Mouse (Mus musculus): Measurements from ENCODE around the gene Creb1. TPM values are rescaled to one million over a fixed set of nuclear protein-coding genes. Genes with fewer than 3 reads are reported as not detected.

Creb1 gene
- polyA plus RNA-seq, 1 experiment from 2014 or later = 22.2 TPM

DNA sequence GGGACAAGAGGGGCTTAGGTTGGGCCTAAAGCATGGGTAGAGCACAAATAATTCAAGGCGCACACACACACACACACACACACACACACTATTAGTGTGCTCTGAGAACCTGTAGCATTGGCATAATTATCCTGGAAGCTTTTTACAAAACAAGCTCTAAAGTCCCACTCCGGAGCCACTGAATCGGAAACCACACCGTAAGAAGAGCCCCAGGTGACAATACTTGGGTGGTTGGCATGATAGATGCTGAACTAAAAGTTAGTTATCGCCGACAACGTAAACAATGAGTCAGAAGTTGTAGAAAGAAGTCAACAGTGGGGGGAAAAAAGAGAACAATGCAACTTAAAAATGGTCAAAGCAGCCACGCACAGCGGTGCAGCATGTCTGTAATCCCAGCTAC, 81.9 kb downstream of the Creb1 start:
- H3K27ac ChIP-seq (ENCODE audit: low read depth, low read length) = no peak overlapping the region
- ATAC-seq = no peak
- peaks cover 14% of the 10 kb centered on the region for H3K4me1 ChIP-seq (ENCODE audit: control insufficient read depth, insufficient read depth, low read depth, low read length)
- no peak overlapping the region for H3K4me3 ChIP-seq (ENCODE audit: low read length)
- 91% methylated on average over 9 of the region's 9 CpGs for WGBS
- 0 out of 2 replicates have a peak, but pooled peaks cover 4% of the 10 kb centered on the region for H3K36me3 ChIP-seq (ENCODE audit: control insufficient read depth, insufficient read depth, low read length)
- no peak overlapping the region for H3K4me2 ChIP-seq (ENCODE audit: low read length)
- H3K9ac ChIP-seq (ENCODE audit: low read depth, low read length) = no peak overlapping the region
- no peaks in the 10 kb centered on the region for H3K9me3 ChIP-seq (ENCODE audit: control insufficient read depth, low read length)
- no peaks in the 10 kb centered on the region for H3K27me3 ChIP-seq (replicated peaks; ENCODE audit: control insufficient read depth, insufficient read depth, low read length)

DNA sequence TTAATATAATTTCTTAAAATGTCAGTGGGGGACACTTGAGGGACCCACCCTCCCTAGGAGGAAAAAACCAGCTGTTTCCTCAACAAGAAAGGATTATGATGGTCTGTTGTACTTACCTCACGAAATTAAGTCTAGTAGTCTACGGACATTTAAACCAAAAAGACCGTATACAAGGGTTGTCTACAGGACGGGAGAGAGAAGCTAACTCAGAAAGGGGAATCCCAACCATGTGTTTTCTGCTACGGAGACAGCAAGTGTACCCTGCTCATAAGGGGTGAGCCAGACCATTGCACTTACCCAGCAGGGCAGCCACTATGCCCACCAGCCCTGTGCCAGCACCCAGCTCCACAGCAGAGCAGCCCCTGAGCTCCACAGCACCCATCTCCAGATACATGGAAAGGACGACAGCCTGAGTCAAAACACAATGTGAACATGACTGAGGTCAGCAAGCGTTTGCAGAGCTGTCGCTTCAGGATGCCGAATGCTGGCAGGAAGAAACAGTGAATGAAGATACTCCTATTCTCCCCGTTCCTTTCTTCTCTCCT, 82.4 kb downstream of the Creb1 start:
- WGBS = 80% methylated on average over 10 of the region's 10 CpGs
- Histone ChIP-seq H3K27me3 (replicated peaks; ENCODE audit: control insufficient read depth, insufficient read depth, low read length) (no peaks in the 10 kb centered on the region), H3K4me2 (ENCODE audit: low read length) (no peak overlapping the region), H3K9me3 (ENCODE audit: control insufficient read depth, low read length) (no peaks in the 10 kb centered on the region), H3K4me1 (ENCODE audit: control insufficient read depth, insufficient read depth, low read depth, low read length) (peaks cover 14% of the 10 kb centered on the region), H3K36me3 (ENCODE audit: control insufficient read depth, insufficient read depth, low read length) (0 out of 2 replicates have a peak, but pooled peaks cover 2% of the 10 kb centered on the region), H3K9ac (ENCODE audit: low read depth, low read length) (no peak overlapping the region), H3K27ac (ENCODE audit: low read depth, low read length) (no peak overlapping the region), H3K4me3 (ENCODE audit: low read length) (no peak overlapping the region)
- ATAC-seq = no peak

DNA sequence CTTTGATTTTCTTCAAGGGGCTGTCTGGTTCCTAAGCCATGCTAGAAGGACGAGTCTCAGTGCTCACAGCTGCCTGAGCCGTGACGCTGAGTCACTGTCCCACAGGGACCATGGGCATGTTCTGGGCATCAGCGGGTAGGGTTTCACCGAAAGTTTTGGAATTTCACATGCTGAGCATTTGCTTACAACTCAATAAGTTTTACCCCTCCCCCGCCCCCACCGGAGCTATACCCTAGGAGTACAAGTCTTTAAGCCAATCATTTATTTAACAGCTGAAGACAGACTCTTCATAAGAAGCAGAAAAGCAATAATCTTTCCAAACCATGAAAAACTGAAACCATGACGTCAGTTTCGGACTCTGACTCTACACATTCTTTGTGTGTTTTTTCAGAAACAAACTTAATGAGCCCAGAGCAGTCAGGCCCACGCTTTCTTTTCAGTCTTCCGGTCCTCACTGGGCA, 83.1 kb downstream of the Creb1 start:
- 78% methylated on average over 11 of the region's 11 CpGs for WGBS
- ATAC-seq = no peak
- H3K9me3 ChIP-seq (ENCODE audit: control insufficient read depth, low read length) = no peaks in the 10 kb centered on the region
- no peaks in the 10 kb centered on the region for H3K36me3 ChIP-seq (ENCODE audit: control insufficient read depth, insufficient read depth, low read length)
- no peak overlapping the region for H3K9ac ChIP-seq (ENCODE audit: low read depth, low read length)
- H3K4me1 ChIP-seq (ENCODE audit: control insufficient read depth, insufficient read depth, low read depth, low read length) = peaks cover 14% of the 10 kb centered on the region
- no peak overlapping the region for H3K4me2 ChIP-seq (ENCODE audit: low read length)
- H3K4me3 ChIP-seq (ENCODE audit: low read length) = no peak overlapping the region
- H3K27me3 ChIP-seq (replicated peaks; ENCODE audit: control insufficient read depth, insufficient read depth, low read length) = no peaks in the 10 kb centered on the region
- H3K27ac ChIP-seq (ENCODE audit: low read depth, low read length) = no peak overlapping the region

DNA sequence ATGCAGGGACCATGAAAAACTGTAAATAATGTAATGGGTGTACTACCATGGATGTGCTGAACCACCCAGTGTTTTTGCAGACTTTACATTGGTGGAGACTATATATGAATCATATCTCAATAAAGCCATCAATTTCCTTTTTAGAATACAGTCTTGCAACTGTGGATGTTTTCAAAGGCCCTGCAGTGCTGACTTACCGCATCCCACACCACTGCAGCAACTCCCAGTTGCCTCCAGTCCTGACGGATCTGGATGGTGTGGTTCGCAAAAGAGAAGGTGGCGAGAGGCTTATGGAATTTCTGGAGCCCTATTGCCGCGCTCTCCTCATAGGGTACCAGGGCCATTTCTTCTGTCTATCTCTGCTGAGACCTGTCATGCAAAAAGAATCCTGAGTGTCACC, 83.6 kb downstream of the Creb1 start:
- H3K9me3 ChIP-seq (ENCODE audit: control insufficient read depth, low read length) = no peaks in the 10 kb centered on the region
- no peak overlapping the region for H3K27ac ChIP-seq (ENCODE audit: low read depth, low read length)
- no peaks in the 10 kb centered on the region for H3K27me3 ChIP-seq (replicated peaks; ENCODE audit: control insufficient read depth, insufficient read depth, low read length)
- peak overlapping the region; percentile 0; the same call in 1 of the 2 replicates for H3K9ac ChIP-seq (ENCODE audit: low read depth, low read length)
- 55% methylated on average over 6 of the region's 6 CpGs for WGBS
- peaks cover 14% of the 10 kb centered on the region for H3K4me1 ChIP-seq (ENCODE audit: control insufficient read depth, insufficient read depth, low read depth, low read length)
- peak overlapping the region; percentile 73 for H3K4me2 ChIP-seq (ENCODE audit: low read length)
- peak overlapping the region; percentile 80 for H3K4me3 ChIP-seq (ENCODE audit: low read length)
- H3K36me3 ChIP-seq (ENCODE audit: control insufficient read depth, insufficient read depth, low read length) = no peaks in the 10 kb centered on the region
- ATAC-seq = no peak

- H3K36me3 ChIP-seq (ENCODE audit: control insufficient read depth, insufficient read depth, low read length) = no peaks in the 10 kb centered on the region
- H3K9ac ChIP-seq (ENCODE audit: low read depth, low read length) = peak overlapping the region; percentile 94
- H3K4me3 ChIP-seq (ENCODE audit: low read length) = peak overlapping the region; percentile 80
- H3K4me1 ChIP-seq (ENCODE audit: control insufficient read depth, insufficient read depth, low read depth, low read length) = peaks cover 14% of the 10 kb centered on the region
- H3K4me2 ChIP-seq (ENCODE audit: low read length) = peak overlapping the region; percentile 73
- ATAC-seq = no peak
- peak overlapping the region; percentile 96 for H3K27ac ChIP-seq (ENCODE audit: low read depth, low read length)
- H3K27me3 ChIP-seq (replicated peaks; ENCODE audit: control insufficient read depth, insufficient read depth, low read length) = no peaks in the 10 kb centered on the region
- WGBS = under 1% methylated on average over 8 of the region's 8 CpGs
- no peaks in the 10 kb centered on the region for H3K9me3 ChIP-seq (ENCODE audit: control insufficient read depth, low read length)
Measured at GRCm38 (mm10) chr1:64616531-64616880, 84.1 kb downstream of the Creb1 start.

GRCm38 (mm10) chr1:64616881-64617714, 84.7 kb downstream of the Creb1 start, which contains the start of gene Mettl21a:
Gene Mettl21a, minus strand, starts transcription at chr1:64617242.
- Histone ChIP-seq H3K9me3 (ENCODE audit: control insufficient read depth, low read length) (no peaks in the 10 kb centered on the region), H3K4me2 (ENCODE audit: low read length) (peak within 1 kb of the TSS; percentile 73), H3K4me1 (ENCODE audit: control insufficient read depth, insufficient read depth, low read depth, low read length) (peaks cover 14% of the 10 kb centered on the region), H3K9ac (ENCODE audit: low read depth, low read length) (peak within 1 kb of the TSS; percentile 94), H3K27ac (ENCODE audit: low read depth, low read length) (peak within 1 kb of the TSS; percentile 96), H3K36me3 (ENCODE audit: control insufficient read depth, insufficient read depth, low read length) (no peaks in the 10 kb centered on the region), H3K4me3 (ENCODE audit: low read length) (peak within 1 kb of the TSS; percentile 80), H3K27me3 (replicated peaks; ENCODE audit: control insufficient read depth, insufficient read depth, low read length) (no peaks in the 10 kb centered on the region)
- under 1% methylated on average over 72 of the region's 72 CpGs for WGBS
- peak; percentile 98 for ATAC-seq

GRCm38 (mm10) chr1:64617715-64617984, 85.2 kb downstream of the Creb1 start:
- H3K27me3 ChIP-seq (replicated peaks; ENCODE audit: control insufficient read depth, insufficient read depth, low read length) = no peaks in the 10 kb centered on the region
- under 1% methylated on average over 15 of the region's 15 CpGs for WGBS
- H3K4me2 ChIP-seq (ENCODE audit: low read length) = peak overlapping the region; percentile 71
- peak overlapping the region; percentile 96 for H3K27ac ChIP-seq (ENCODE audit: low read depth, low read length)
- H3K9me3 ChIP-seq (ENCODE audit: control insufficient read depth, low read length) = no peaks in the 10 kb centered on the region
- H3K36me3 ChIP-seq (ENCODE audit: control insufficient read depth, insufficient read depth, low read length) = no peaks in the 10 kb centered on the region
- ATAC-seq = peak; percentile 82
- peak overlapping the region; percentile 94 for H3K9ac ChIP-seq (ENCODE audit: low read depth, low read length)
- H3K4me1 ChIP-seq (ENCODE audit: control insufficient read depth, insufficient read depth, low read depth, low read length) = peaks cover 14% of the 10 kb centered on the region
- peak overlapping the region; percentile 80 for H3K4me3 ChIP-seq (ENCODE audit: low read length)

DNA sequence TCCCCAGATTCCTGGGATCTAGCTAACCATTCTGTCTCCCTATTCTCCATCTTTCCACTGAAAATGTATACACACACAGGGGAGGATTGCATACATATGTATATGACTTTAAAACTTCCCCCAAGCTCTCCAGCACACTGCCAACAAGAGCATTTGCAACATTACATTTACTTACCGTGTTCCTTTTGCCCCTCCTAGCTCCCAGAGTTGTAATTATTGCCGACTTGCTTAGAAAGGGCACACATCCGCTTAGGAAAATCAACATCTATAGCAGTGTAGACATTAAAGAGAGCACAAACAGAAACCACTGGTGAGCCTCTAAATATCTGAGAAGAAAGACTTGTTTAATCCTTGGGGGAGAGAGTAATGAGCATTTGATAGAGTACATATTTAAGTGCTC, 85.8 kb downstream of the Creb1 start:
- H3K4me2 ChIP-seq (ENCODE audit: low read length) = peak overlapping the region; percentile 71
- H3K9me3 ChIP-seq (ENCODE audit: control insufficient read depth, low read length) = no peaks in the 10 kb centered on the region
- H3K4me3 ChIP-seq (ENCODE audit: low read length) = peak overlapping the region; percentile 80
- ATAC-seq = no peak
- 60% methylated on average over 3 of the region's 3 CpGs for WGBS
- H3K4me1 ChIP-seq (ENCODE audit: control insufficient read depth, insufficient read depth, low read depth, low read length) = peaks cover 14% of the 10 kb centered on the region
- no peaks in the 10 kb centered on the region for H3K27me3 ChIP-seq (replicated peaks; ENCODE audit: control insufficient read depth, insufficient read depth, low read length)
- no peak overlapping the region; the same call in 1 of the 2 replicates for H3K27ac ChIP-seq (ENCODE audit: low read depth, low read length)
- peak overlapping the region; percentile 12; the same call in 1 of the 2 replicates for H3K9ac ChIP-seq (ENCODE audit: low read depth, low read length)
- H3K36me3 ChIP-seq (ENCODE audit: control insufficient read depth, insufficient read depth, low read length) = no peaks in the 10 kb centered on the region

- Histone ChIP-seq H3K9me3 (ENCODE audit: control insufficient read depth, low read length) (no peaks in the 10 kb centered on the region), H3K4me2 (ENCODE audit: low read length) (no peak overlapping the region), H3K27ac (ENCODE audit: low read depth, low read length) (no peak overlapping the region), H3K27me3 (replicated peaks; ENCODE audit: control insufficient read depth, insufficient read depth, low read length) (no peaks in the 10 kb centered on the region), H3K4me1 (ENCODE audit: control insufficient read depth, insufficient read depth, low read depth, low read length) (peaks cover 11% of the 10 kb centered on the region), H3K9ac (ENCODE audit: low read depth, low read length) (no peak overlapping the region), H3K4me3 (ENCODE audit: low read length) (no peak overlapping the region), H3K36me3 (ENCODE audit: control insufficient read depth, insufficient read depth, low read length) (no peaks in the 10 kb centered on the region)
- WGBS = 82% methylated on average over 5 of the region's 5 CpGs
- no peak for ATAC-seq
Measured at GRCm38 (mm10) chr1:64621116-64621515, 88.7 kb downstream of the Creb1 start.
